Mouse (Mus musculus) brain, adult 10 weeks (tissue): Measurements from ENCODE around the gene Alkbh5. TPM values are rescaled to one million over a fixed set of nuclear protein-coding genes. Genes with fewer than 3 reads are reported as not detected.

Experiments used
- polyA plus RNA-seq: library from polyadenylated mRNA; stranded (reverse); fragments of 350-450 nt; fragmentation: Illumina TruSeq; extraction: RNeasy Lipid Tissue Mini Kit (QIAGEN cat#74804); gene quantifications from one replicate; pipeline ENCODE4 v1.2.3, GENCODE M21; 2015; ENCODE audit warnings: low read depth, low replicate concordance

Gene Alkbh5
- 25.1 TPM for polyA plus RNA-seq

DNA sequence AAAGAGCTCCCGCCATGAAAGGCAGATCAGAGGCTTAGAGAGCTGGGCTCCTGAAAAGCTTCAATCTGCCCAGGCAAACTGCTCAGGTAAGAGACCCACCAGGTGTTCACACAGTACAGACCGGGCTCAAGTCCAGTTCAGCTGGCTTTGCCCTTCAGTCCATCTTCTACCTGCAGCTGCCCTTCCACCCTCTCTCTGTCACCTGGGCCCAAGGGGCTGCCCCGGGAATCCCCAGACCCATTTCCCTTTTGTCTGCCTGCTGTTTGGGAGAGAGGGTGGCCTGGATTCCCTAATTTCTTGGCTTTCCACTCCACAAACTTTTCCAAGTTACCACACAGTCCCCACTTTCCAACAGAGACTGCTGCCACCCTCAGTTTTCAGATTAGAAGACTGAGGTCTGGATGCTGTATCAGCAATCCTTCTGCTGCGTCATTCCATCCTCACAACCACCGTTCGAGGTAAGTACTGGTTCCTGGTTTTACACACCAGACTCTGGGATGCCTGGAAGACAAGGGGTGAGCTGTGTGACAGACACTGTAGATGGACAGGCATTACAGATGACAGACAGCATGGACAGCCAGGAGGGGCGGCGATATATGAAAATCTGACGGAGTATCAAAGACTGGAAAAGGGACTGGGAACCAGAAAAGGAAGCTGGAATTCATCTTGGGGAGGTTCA is at the start of gene Alkbh5:
Gene Alkbh5 (plus strand): TSS at position 202 of the 679 bp plus-strand sequence.

Other genes with a start within 250 kb of the Alkbh5 start
- 167 TPM for gene Tom1l2, start 183.5 kb upstream of the Alkbh5 start, polyA plus RNA-seq
- gene Drc3, start 183.1 kb upstream of the Alkbh5 start, polyA plus RNA-seq: 17.7 TPM
- gene Gid4, start 119.2 kb upstream of the Alkbh5 start, polyA plus RNA-seq: 45.1 TPM
- gene Atpaf2, start 117.9 kb upstream of the Alkbh5 start, polyA plus RNA-seq: 29.0 TPM
- gene Drg2, start 81.8 kb upstream of the Alkbh5 start, polyA plus RNA-seq: 66.5 TPM
- 0.10 TPM for gene Myo15, start 67.0 kb upstream of the Alkbh5 start, polyA plus RNA-seq
- gene Llgl1, start 163.3 kb downstream of the Alkbh5 start, polyA plus RNA-seq: 29.4 TPM
- gene Flii, start 190.9 kb downstream of the Alkbh5 start, polyA plus RNA-seq: 48.0 TPM
- gene Mief2, start 192.0 kb downstream of the Alkbh5 start, polyA plus RNA-seq: 17.7 TPM
- gene Top3a, start 241.0 kb downstream of the Alkbh5 start, polyA plus RNA-seq: 3.8 TPM
- gene Smcr8, start 241.1 kb downstream of the Alkbh5 start, polyA plus RNA-seq: 17.5 TPM